Mouse (Mus musculus): ENCODE measurements at regions not wholly inside any gene's neighbourhood (a gene's known extent, or its start where the extent isn't known, plus 50 kb on each side); places are given as distances from the start of the nearest gene placed in this dataset.

GRCm38 (mm10) chr13:16678246-16679024 is 666.8 kb downstream of the Inhba start:
- TF ChIP-seq CTCF (IDR thresholded peaks at IDR 0.05; ENCODE audit: extremely low read depth, insufficient read depth, low read length) (no peak), POLR2A (IDR thresholded peaks at IDR 0.05; ENCODE audit: extremely low read depth, insufficient read depth, low read length) (no peak)
